Mouse (Mus musculus): ENCODE data around the gene Gm12248. TPM values are rescaled to one million over a fixed set of nuclear protein-coding genes. Genes with fewer than 3 reads are reported as not detected.

The Gm12248 gene
- total RNA-seq, 1 experiment from 2014 or later = not detected

DNA sequence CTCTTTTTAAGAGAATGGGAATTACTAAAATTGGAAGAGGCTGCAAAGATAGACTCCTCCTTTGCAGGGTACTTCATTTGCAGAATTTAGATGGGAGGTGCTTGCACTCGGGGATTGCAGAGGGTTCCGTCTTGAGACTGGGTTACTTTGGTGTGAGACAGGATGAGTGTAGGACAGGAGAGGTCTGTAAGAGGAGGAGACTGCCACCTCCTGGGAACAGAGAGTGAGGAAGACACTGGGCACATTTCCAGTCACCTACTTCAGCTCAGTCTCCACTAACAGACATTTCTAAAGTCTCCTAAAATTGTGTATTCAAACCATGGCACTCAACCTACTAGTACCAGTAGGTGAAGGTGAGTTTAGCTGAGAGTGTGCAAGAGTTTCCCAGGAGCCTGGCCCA is 74.6 kb downstream of the Gm12248 start:
- ATAC-seq (replicated peaks in 1 of 2; ENCODE audit: insufficient read depth in 1 of 2, low FRiP score in 2 of 2, low TSS enrichment in 1 of 2, low read depth in 1 of 2, poor library complexity in 2 of 2, severe bottlenecking in 2 of 2) = no peak

DNA sequence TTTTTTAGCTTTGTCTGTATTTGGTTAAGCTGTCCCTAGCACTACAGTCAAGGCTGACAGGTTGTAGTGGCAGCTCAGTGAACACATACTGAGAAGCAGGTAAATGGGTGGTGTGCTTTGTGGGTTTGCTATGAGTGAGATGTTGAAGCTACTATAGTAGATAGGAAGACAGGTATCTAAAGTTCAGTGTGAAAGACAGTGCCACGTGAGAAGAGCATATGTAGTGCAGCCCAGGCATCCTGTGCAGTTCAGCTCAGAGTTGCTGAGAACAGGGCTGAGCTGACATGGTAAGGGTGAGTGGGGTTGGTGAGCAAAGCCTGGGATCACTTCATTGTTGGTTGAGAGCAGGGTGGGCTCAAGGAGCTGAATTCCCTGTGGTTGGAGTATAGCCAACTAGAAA is 75.5 kb downstream of the Gm12248 start:
- 0 out of 4 replicates have a peak, but pooled peaks of 1 of the 2 experiments have one; percentile 10 for ATAC-seq (replicated peaks in 1 of 2; ENCODE audit: insufficient read depth in 1 of 2, low FRiP score in 2 of 2, low TSS enrichment in 1 of 2, low read depth in 1 of 2, poor library complexity in 2 of 2, severe bottlenecking in 2 of 2)

DNA sequence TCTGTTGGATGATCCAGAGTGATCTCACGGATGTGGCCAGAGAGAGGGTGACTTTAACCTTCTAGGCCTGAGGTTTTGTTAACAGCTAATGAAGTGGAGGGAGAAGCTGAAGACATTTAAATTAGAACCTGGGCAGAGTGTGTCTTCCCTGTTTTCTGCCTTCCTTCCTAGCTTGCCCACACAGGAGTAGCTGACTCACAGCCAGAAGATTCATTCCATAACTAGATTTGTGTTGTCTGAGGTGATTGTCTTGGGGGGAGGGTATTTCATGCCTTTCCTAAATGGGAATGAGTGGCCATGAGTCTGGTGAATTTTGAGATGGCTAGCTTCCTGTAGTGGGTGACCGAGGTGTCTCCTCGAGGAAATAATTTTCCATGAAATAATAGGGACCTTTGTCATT is 76.6 kb downstream of the Gm12248 start:
- ATAC-seq (replicated peaks in 1 of 2; ENCODE audit: insufficient read depth in 1 of 2, low FRiP score in 2 of 2, low TSS enrichment in 1 of 2, low read depth in 1 of 2, poor library complexity in 2 of 2, severe bottlenecking in 2 of 2) = no peak

DNA sequence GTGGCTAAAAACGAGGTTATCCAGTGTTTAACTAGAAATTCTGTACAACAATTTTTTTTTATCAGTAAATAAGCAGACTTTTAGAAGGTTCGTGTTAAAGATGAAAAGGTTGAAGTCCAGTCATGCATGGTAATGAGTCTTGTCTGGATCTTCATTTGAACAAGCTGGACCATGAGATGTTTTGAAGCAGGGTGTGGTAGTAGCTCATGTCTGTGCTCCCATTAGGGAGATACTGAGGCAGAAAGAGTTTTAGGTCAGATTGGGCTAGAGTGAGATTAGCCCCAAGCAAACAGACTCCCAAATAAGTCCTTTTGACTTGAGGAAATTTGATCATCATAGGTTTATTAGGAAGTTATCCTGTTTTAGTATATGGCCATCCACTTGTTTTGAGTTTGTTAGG is 77.6 kb downstream of the Gm12248 start:
- no peak for ATAC-seq (replicated peaks in 1 of 2; ENCODE audit: insufficient read depth in 1 of 2, low FRiP score in 2 of 2, low TSS enrichment in 1 of 2, low read depth in 1 of 2, poor library complexity in 2 of 2, severe bottlenecking in 2 of 2)

DNA sequence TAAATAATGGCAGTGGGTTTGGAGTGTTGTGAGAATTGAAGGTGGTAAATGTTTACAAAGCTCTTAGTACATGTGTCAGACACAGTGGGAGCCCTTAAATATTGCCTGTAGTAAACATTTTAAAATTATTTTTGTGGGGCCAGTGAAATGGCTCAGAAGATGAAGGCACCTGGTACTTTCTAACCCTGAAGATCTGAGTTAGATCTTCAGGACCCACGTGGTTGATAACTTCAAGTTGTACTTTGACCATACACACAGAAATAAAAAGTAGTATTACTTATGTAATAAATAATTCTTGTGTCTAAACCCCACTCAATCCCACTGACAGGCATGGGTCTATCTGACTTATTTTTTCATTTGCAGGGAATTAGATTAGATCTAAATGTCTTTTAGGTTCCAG is 78.3 kb downstream of the Gm12248 start:
- no peak for ATAC-seq (replicated peaks in 1 of 2; ENCODE audit: insufficient read depth in 1 of 2, low FRiP score in 2 of 2, low TSS enrichment in 1 of 2, low read depth in 1 of 2, poor library complexity in 2 of 2, severe bottlenecking in 2 of 2)

Other genes starting within 250 kb of the Gm12248 start
- 53.3 and 55.1 TPM in 2 replicates for gene Larp1, start 84.1 kb downstream of the Gm12248 start, total RNA-seq (2017)
- 112 and 130 TPM in 2 replicates for gene Cnot8, start 11.0 kb upstream of the Gm12248 start, total RNA-seq (2017)
- gene Gemin5, start 75.4 kb upstream of the Gm12248 start, total RNA-seq (2017) = 28.0 and 30.4 TPM in 2 replicates
- gene Mrpl22, start 78.5 kb upstream of the Gm12248 start, total RNA-seq (2017) = 57.3 and 68.1 TPM in 2 replicates
- gene Igtp, start 106.4 kb upstream of the Gm12248 start, total RNA-seq (2017) = 29.5 and 30.8 TPM in 2 replicates
- gene Irgm2, start 106.5 kb upstream of the Gm12248 start, total RNA-seq (2017) = 26.0 and 28.2 TPM in 2 replicates
- 2.7 and 10.8 TPM in 2 replicates for gene 4930438A08Rik, start 181.7 kb upstream of the Gm12248 start, total RNA-seq (2017)
- gene Zfp692, start 213.9 kb upstream of the Gm12248 start, total RNA-seq (2017) = 16.2 and 23.3 TPM in 2 replicates
- 34.0 and 54.5 TPM in 2 replicates for gene Zfp672, start 237.2 kb upstream of the Gm12248 start, total RNA-seq (2017)
- gene Sh3bp5l, start 237.6 kb upstream of the Gm12248 start, total RNA-seq (2017) = 35.5 and 36.7 TPM in 2 replicates